ENCODE assay signal across 8 mouse cellular contexts in the genomic region with DNA sequence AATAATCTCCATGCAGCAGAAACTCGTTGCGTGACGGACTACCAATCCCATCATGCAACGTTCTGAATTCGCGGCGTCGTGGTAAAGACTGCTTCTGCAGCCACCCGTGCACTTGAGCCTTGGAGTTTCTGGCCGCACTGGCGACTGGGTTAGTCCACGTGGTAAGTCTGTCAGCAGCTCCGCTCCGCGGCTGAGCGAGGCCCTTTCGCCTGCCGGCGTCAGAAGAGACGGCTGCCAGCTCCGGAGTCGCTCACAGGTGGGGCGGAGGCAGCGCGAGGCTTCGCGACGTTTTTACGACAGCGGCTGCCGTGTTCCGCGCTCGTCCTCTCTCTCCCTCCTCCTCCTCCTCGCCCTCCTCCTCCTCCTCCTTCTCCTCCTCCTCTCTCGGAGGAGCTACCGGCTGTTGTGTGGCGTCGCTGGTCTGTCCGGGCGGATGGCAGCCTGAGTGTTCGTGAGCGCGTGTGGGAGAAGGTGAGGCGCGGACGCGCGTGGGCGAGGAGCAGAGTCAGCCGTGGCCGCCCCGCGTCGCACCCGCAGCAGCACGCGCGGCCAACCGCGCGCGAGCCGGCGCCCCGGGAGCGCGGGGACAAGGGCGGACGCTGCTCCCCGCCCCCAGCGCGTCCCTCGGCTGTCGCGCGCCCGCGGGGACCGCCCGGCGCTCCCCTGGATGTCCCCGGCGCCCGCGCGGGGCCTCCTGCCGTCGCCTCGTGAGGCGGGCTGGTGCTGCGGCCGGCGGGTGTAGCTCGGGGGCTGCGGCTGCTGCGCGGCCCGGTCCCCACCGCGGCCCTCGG. TPM values are rescaled to one million over a fixed set of nuclear protein-coding genes. Genes with fewer than 3 reads are reported as not detected.
DNase-seq lines count a peak whose midpoint lies in the region; ATAC-seq lines count a peak whose summit lies in the region.

A gene (plus strand): TSS at position 367 of the 791 bp plus-strand sequence.

- peaks cover 10% of the 10 kb centered on the region for H3K4me1 ChIP-seq in forebrain, embryonic 14.5 days (ENCODE audit: control insufficient read depth, insufficient read depth, low read length)
- peaks cover 34% of the 10 kb centered on the region for H3K4me1 ChIP-seq in neural tube, embryonic 15.5 days

- peak; percentile 91 for ATAC-seq in forebrain, embryonic 14.5 days
- peak; percentile 92 for ATAC-seq in neural tube, embryonic 15.5 days (ENCODE audit: low FRiP score)

- H3K4me2 ChIP-seq in forebrain, embryonic 14.5 days (ENCODE audit: low read length) = peak within 1 kb of the TSS; percentile 80
- H3K4me2 ChIP-seq in neural tube, embryonic 15.5 days = peak within 1 kb of the TSS; percentile 71

- peak within 1 kb of the TSS; percentile 88 for H3K9ac ChIP-seq in forebrain, embryonic 14.5 days (ENCODE audit: low read length)
- peak within 1 kb of the TSS; percentile 81 for H3K9ac ChIP-seq in neural tube, embryonic 15.5 days (replicated peaks)

- H3K4me3 ChIP-seq in forebrain, embryonic 14.5 days (ENCODE audit: low read depth, low read length) = peak within 1 kb of the TSS; percentile 72
- peak within 1 kb of the TSS; percentile 80 for H3K4me3 ChIP-seq in neural tube, embryonic 15.5 days (replicated peaks)

- DNase-seq in ES-CJ7 (ENCODE audit: low read depth, low spot score) = peak; percentile 98
- DNase-seq in cerebellum, adult 11 months = peak; percentile 91
- DNase-seq in forebrain, embryonic 14.5 days (ENCODE audit: low spot score) = peak; percentile 97
- DNase-seq in heart, postnatal 14 days = peak; percentile 92 to 93
- peak; percentile 94 for DNase-seq in layer of hippocampus, adult 11-12 months (ENCODE audit: low spot score)
- DNase-seq in lung, adult 18-20 months = peak; percentile 93 to 94
- peak; percentile 94 for DNase-seq in testis, postnatal 14 days (ENCODE audit: low spot score)

- H3K36me3 ChIP-seq in forebrain, embryonic 14.5 days (ENCODE audit: control insufficient read depth, insufficient read depth, low read length) = no peaks in the 10 kb centered on the region
- H3K36me3 ChIP-seq in neural tube, embryonic 15.5 days = no peaks in the 10 kb centered on the region

- under 1% methylated on average over 90 of the region's 102 CpGs for WGBS in forebrain, embryonic 14.5 days
- under 1% methylated on average over 74 of the region's 102 CpGs for WGBS in neural tube, embryonic 15.5 days

- no peaks in the 10 kb centered on the region for H3K27me3 ChIP-seq in forebrain, embryonic 14.5 days (replicated peaks; ENCODE audit: control insufficient read depth, insufficient read depth, low read length)
- no peaks in the 10 kb centered on the region for H3K27me3 ChIP-seq in neural tube, embryonic 15.5 days (replicated peaks)

- no peaks in the 10 kb centered on the region for H3K9me3 ChIP-seq in forebrain, embryonic 14.5 days (replicated peaks; ENCODE audit: control insufficient read depth, low read length)
- H3K9me3 ChIP-seq in neural tube, embryonic 15.5 days (replicated peaks) = no peaks in the 10 kb centered on the region

- H3K27ac ChIP-seq in forebrain, embryonic 14.5 days (ENCODE audit: low read depth, low read length) = peak within 1 kb of the TSS; percentile 97
- H3K27ac ChIP-seq in neural tube, embryonic 15.5 days (replicated peaks) = peak within 1 kb of the TSS; percentile 98

- intact Hi-C loops in heart, postnatal 14 days (cut with DNase I) = loop anchor here (10.0 kb wide), 1 partner anchor 54 kb away; no protein-coding TSS in a partner anchor

RNA-seq across cellular contexts. Expression of the gene that starts here (rescaled TPM):
- polyA plus RNA-seq in forebrain, embryonic 14.5 days (2014; fragmentation: Nextera tagmentation; extraction: Ambion mirVana) = 15.9 and 18.9 TPM in 2 replicates
- 10 to 100 TPM; 21.7 to 24.1 TPM for total RNA-seq in heart, postnatal 14 days (2021)
- polyA plus RNA-seq in neural tube, embryonic 15.5 days (2015; fragmentation: Nextera tagmentation; extraction: Ambion mirVana) = 17.8 and 18.1 TPM in 2 replicates

Comparison
In these comparisons a context has a peak if more than half of its experiments do, and no peak if none do; other contexts are left out.
1. Peak in every context shown above with its lines: DNase-seq, ATAC-seq, H3K4me3 ChIP-seq and H3K27ac ChIP-seq.